Mouse (Mus musculus): Measurements from ENCODE around the gene Marcks. TPM values are rescaled to one million over a fixed set of nuclear protein-coding genes. Genes with fewer than 3 reads are reported as not detected.

Marcks gene
- polyA plus RNA-seq, 1 experiment from 2014 or later, result 187 TPM

DNA sequence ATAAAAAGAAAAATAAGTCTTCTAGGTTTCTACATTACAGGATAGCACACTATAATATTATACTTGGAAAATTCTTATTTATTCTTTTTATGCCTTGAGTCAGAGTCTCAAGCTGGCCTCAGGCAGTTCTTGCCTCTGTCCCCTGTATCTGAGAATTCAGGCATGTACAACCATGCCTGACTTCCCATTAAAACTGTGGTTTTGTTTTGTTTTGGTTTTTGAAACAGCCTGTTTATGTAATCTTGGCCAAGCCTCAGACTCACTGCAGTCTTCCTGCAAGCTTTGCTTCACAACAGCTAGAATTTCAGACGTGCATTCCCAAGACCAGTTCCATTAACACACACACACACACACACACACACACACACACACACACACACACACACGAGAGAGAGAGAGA, 16.4 kb upstream of the Marcks start:
- H3K4me2 ChIP-seq (ENCODE audit: low read length), result no peak overlapping the region
- no peak overlapping the region for H3K4me3 ChIP-seq (ENCODE audit: low read depth, low read length)
- no peaks in the 10 kb centered on the region for H3K36me3 ChIP-seq (ENCODE audit: control insufficient read depth, insufficient read depth, low read length)
- no peaks in the 10 kb centered on the region for H3K9me3 ChIP-seq (replicated peaks; ENCODE audit: control insufficient read depth, low read length, poor library complexity, severe bottlenecking)
- ATAC-seq, result no peak
- no peaks in the 10 kb centered on the region for H3K27me3 ChIP-seq (ENCODE audit: control insufficient read depth, insufficient read depth, low read depth, low read length)
- no peak overlapping the region for H3K27ac ChIP-seq (ENCODE audit: low read length)
- H3K9ac ChIP-seq (ENCODE audit: low read depth, low read length), result no peak overlapping the region
- no peaks in the 10 kb centered on the region for H3K4me1 ChIP-seq (ENCODE audit: control insufficient read depth, insufficient read depth, low read length)
- WGBS, result 28% methylated on average over 2 of the region's 2 CpGs

GRCm38 (mm10) chr10:37151539-37152271, 13.0 kb upstream of the Marcks start:
- ATAC-seq, result no peak
- Histone ChIP-seq H3K27ac (ENCODE audit: low read length) (no peak overlapping the region), H3K27me3 (ENCODE audit: control insufficient read depth, insufficient read depth, low read depth, low read length) (no peaks in the 10 kb centered on the region), H3K9ac (ENCODE audit: low read depth, low read length) (no peak overlapping the region), H3K36me3 (ENCODE audit: control insufficient read depth, insufficient read depth, low read length) (no peaks in the 10 kb centered on the region), H3K4me2 (ENCODE audit: low read length) (no peak overlapping the region), H3K4me3 (ENCODE audit: low read depth, low read length) (no peak overlapping the region), H3K9me3 (replicated peaks; ENCODE audit: control insufficient read depth, low read length, poor library complexity, severe bottlenecking) (no peaks in the 10 kb centered on the region), H3K4me1 (ENCODE audit: control insufficient read depth, insufficient read depth, low read length) (no peaks in the 10 kb centered on the region)
- 90% methylated on average over 7 of the region's 7 CpGs for WGBS

GRCm38 (mm10) chr10:37148016-37148415, 9.3 kb upstream of the Marcks start:
- Histone ChIP-seq H3K27ac (ENCODE audit: low read length) (no peak overlapping the region), H3K4me3 (ENCODE audit: low read depth, low read length) (no peak overlapping the region), H3K4me1 (ENCODE audit: control insufficient read depth, insufficient read depth, low read length) (no peaks in the 10 kb centered on the region), H3K9me3 (replicated peaks; ENCODE audit: control insufficient read depth, low read length, poor library complexity, severe bottlenecking) (no peaks in the 10 kb centered on the region), H3K9ac (ENCODE audit: low read depth, low read length) (no peak overlapping the region), H3K36me3 (ENCODE audit: control insufficient read depth, insufficient read depth, low read length) (no peaks in the 10 kb centered on the region), H3K4me2 (ENCODE audit: low read length) (no peak overlapping the region), H3K27me3 (ENCODE audit: control insufficient read depth, insufficient read depth, low read depth, low read length) (no peaks in the 10 kb centered on the region)
- 70% methylated on average over 3 of the region's 3 CpGs for WGBS
- ATAC-seq, result no peak

DNA sequence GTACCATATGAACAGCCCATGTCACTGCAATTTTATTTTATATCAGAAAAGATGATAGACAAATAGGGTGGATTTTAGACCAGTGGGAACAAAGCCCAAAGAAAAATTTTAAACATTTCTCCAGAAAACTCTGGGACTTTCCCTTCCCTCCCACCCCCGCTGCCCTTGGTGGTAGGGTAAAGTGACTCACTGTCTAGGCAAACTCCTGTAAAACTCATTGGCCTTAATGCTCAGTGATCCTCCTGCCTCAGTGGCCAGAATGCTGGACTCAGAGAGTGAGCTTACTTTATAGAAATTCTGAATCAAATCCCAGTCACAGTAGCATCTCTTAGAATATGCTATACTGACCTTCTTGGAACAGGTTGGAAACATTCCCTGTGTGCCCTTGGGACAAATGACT, 6.7 kb upstream of the Marcks start:
- no peaks in the 10 kb centered on the region for H3K36me3 ChIP-seq (ENCODE audit: control insufficient read depth, insufficient read depth, low read length)
- no peak overlapping the region for H3K9ac ChIP-seq (ENCODE audit: low read depth, low read length)
- H3K4me1 ChIP-seq (ENCODE audit: control insufficient read depth, insufficient read depth, low read length), result peaks cover 3% of the 10 kb centered on the region
- no peak overlapping the region for H3K4me3 ChIP-seq (ENCODE audit: low read depth, low read length)
- no peaks in the 10 kb centered on the region for H3K9me3 ChIP-seq (replicated peaks; ENCODE audit: control insufficient read depth, low read length, poor library complexity, severe bottlenecking)
- no peak overlapping the region for H3K4me2 ChIP-seq (ENCODE audit: low read length)
- no peak for ATAC-seq
- H3K27me3 ChIP-seq (ENCODE audit: control insufficient read depth, insufficient read depth, low read depth, low read length), result no peaks in the 10 kb centered on the region
- 95% methylated on average over 1 of the region's 1 CpGs for WGBS
- no peak overlapping the region for H3K27ac ChIP-seq (ENCODE audit: low read length)

DNA sequence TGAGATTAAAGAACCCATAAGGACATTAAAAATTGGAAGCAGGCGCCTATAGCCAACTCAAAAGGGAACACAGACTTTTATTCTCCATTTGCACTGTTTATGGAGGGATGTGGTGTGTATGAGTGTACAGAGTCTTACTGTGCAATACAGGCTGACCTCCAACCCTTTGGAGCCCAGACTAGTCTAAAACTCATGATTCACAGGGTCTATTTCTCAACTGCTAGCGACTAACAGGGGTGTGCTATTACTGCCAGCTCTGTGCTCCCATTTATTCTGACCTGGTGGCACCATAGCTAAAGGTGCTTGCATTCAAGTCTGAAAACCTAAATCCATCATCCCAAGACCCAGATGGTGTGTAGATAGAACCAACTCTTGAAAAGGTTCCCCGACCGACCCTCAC, 2.9 kb upstream of the Marcks start:
- H3K36me3 ChIP-seq (ENCODE audit: control insufficient read depth, insufficient read depth, low read length), result peaks cover under 1% of the 10 kb centered on the region; the same call in 1 of the 2 replicates
- ATAC-seq, result peak; percentile 4; the same call in 1 of the 2 replicates

GRCm38 (mm10) chr10:37140736-37141451, 2.2 kb upstream of the Marcks start:
- Histone ChIP-seq H3K4me2 (ENCODE audit: low read length) (peak overlapping the region; percentile 60), H3K9me3 (replicated peaks; ENCODE audit: control insufficient read depth, low read length, poor library complexity, severe bottlenecking) (no peaks in the 10 kb centered on the region), H3K36me3 (ENCODE audit: control insufficient read depth, insufficient read depth, low read length) (peaks cover 7% of the 10 kb centered on the region; the same call in 1 of the 2 replicates), H3K4me3 (ENCODE audit: low read depth, low read length) (peak overlapping the region; percentile 79), H3K9ac (ENCODE audit: low read depth, low read length) (peak overlapping the region; percentile 99), H3K4me1 (ENCODE audit: control insufficient read depth, insufficient read depth, low read length) (peaks cover 3% of the 10 kb centered on the region), H3K27ac (ENCODE audit: low read length) (peak overlapping the region; percentile 100), H3K27me3 (ENCODE audit: control insufficient read depth, insufficient read depth, low read depth, low read length) (no peaks in the 10 kb centered on the region)
- 0% methylated on average over 41 of the region's 47 CpGs for WGBS
- peak; percentile 93 for ATAC-seq

More for the DNA sequence above, 2.9 kb upstream of the Marcks start:
- WGBS, result 62% methylated on average over 4 of the region's 4 CpGs
- H3K4me1 ChIP-seq (ENCODE audit: control insufficient read depth, insufficient read depth, low read length), result peaks cover 3% of the 10 kb centered on the region
- peak overlapping the region; percentile 100 for H3K27ac ChIP-seq (ENCODE audit: low read length)
- H3K4me2 ChIP-seq (ENCODE audit: low read length), result peak overlapping the region; percentile 60
- H3K27me3 ChIP-seq (ENCODE audit: control insufficient read depth, insufficient read depth, low read depth, low read length), result no peaks in the 10 kb centered on the region
- H3K9me3 ChIP-seq (replicated peaks; ENCODE audit: control insufficient read depth, low read length, poor library complexity, severe bottlenecking), result no peaks in the 10 kb centered on the region
- H3K4me3 ChIP-seq (ENCODE audit: low read depth, low read length), result peak overlapping the region; percentile 79
- H3K9ac ChIP-seq (ENCODE audit: low read depth, low read length), result peak overlapping the region; percentile 99

- Histone ChIP-seq H3K36me3 (ENCODE audit: control insufficient read depth, insufficient read depth, low read length) (peaks cover 8% of the 10 kb centered on the region; the same call in 1 of the 2 replicates), H3K4me1 (ENCODE audit: control insufficient read depth, insufficient read depth, low read length) (peaks cover 3% of the 10 kb centered on the region), H3K27me3 (ENCODE audit: control insufficient read depth, insufficient read depth, low read depth, low read length) (no peaks in the 10 kb centered on the region), H3K27ac (ENCODE audit: low read length) (peak overlapping the region; percentile 100), H3K9ac (ENCODE audit: low read depth, low read length) (peak overlapping the region; percentile 99), H3K9me3 (replicated peaks; ENCODE audit: control insufficient read depth, low read length, poor library complexity, severe bottlenecking) (no peaks in the 10 kb centered on the region), H3K4me2 (ENCODE audit: low read length) (peak overlapping the region; percentile 60), H3K4me3 (ENCODE audit: low read depth, low read length) (peak overlapping the region; percentile 79)
- ATAC-seq, result peak; percentile 11
- WGBS, result under 1% methylated on average over 24 of the region's 24 CpGs
Observed at GRCm38 (mm10) chr10:37140166-37140735, 1.5 kb upstream of the Marcks start.

GRCm38 (mm10) chr10:37139443-37140165, 884 bp upstream of the Marcks start:
- peak overlapping the region; percentile 99 for H3K9ac ChIP-seq (ENCODE audit: low read depth, low read length)
- H3K4me3 ChIP-seq (ENCODE audit: low read depth, low read length), result peak overlapping the region; percentile 79
- peaks cover 8% of the 10 kb centered on the region for H3K4me1 ChIP-seq (ENCODE audit: control insufficient read depth, insufficient read depth, low read length)
- peak overlapping the region; percentile 60 for H3K4me2 ChIP-seq (ENCODE audit: low read length)
- H3K9me3 ChIP-seq (replicated peaks; ENCODE audit: control insufficient read depth, low read length, poor library complexity, severe bottlenecking), result no peaks in the 10 kb centered on the region
- WGBS, result under 1% methylated on average over 26 of the region's 26 CpGs
- no peaks in the 10 kb centered on the region for H3K27me3 ChIP-seq (ENCODE audit: control insufficient read depth, insufficient read depth, low read depth, low read length)
- peak overlapping the region; percentile 100 for H3K27ac ChIP-seq (ENCODE audit: low read length)
- peaks cover 8% of the 10 kb centered on the region; the same call in 1 of the 2 replicates for H3K36me3 ChIP-seq (ENCODE audit: control insufficient read depth, insufficient read depth, low read length)
- no peak for ATAC-seq

All from midbrain, embryonic 16.5 days (tissue).